Mouse (Mus musculus) embryo, embryonic 9.5 days (tissue): ENCODE data around the gene Npy5r.

Experiments
- DNase-seq: peaks from one replicate; pipeline ENCODE4 v3.0.0-alpha.2; 2017; ENCODE audit errors: extremely low spot score

Npy5r gene

DNA sequence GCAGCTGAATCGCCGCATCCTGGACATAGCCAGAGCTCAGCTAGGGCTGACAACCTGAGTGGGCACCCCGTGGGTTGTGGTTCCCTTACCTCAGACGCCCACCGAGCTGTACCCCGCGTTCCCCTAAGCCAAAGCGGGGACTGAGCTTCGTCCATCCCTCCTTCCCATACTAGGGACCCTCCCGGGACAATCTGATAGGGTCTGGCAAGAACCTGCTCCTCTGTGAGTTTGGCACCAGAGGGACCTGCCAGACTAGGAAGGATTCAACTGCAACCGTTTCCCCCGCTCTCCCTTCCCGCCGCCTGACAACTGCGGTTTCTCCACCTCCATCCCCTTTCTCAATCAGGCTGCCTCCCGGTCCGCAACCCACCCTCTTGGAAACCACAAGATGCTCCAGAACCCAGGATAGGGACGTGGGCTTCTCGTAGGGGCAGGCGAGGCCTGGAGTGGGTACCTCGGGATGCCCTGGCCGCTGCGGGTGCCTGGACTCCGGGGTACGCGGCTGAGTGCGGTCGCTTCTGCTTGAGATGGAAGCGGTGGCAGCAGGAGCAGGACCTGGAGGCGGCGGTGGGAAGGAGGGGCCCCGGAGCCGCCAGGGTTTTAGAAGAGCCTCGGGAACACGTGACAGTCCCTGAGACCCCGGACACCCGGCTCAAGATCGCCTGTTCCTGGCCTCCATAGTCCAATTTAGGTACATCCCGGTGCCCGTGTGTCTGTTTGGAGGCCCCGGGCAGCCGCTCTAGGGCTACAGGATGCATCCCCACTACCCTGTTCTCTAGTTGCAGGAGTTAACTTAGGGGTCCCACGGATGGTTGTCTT, at the start of gene Npy5r:
Gene Npy5r, minus strand, starts transcription at position 618 of the 819 bp plus-strand sequence.
- DNase-seq = peak; percentile 59

DNA sequence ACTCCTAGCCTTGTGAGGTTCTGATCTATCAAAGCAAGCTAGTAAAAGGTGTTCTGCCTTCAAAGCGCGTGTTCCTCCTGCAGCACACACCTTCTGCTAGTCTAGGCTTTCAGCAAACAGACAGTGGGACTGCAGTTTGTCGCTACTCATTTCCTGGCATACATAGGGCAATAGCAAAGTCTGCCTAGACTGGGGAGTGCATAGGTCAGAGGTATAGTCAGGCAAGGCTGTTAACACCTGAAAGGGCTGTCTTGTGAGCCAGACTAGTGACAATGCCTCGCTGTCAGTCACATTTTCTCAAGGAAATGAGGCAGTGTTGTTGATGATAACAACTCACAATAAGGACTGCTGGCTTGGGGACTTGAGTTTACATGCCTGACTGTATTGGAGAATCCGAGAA, 44.0 kb upstream of the Npy5r start:
- DNase-seq = no peak

DNA sequence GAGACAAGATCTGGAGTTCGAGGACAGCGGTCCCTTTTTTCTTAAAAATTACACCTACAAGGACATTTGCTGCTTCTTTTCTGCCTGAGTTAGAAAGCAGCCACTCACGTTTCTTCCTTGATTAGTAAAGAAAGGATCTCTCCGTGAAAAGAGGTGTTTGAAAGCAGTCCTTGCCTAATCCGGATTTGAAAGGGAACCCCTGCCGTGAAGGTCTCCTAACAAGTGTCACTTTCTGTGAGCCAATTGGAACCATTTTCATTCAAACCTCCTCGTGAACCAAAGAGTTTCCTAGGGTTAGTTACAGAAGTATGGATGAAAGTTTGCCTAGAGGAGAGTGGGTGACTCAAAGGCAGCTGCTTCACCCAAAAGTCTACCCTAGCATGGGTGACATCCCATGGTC, 41.5 kb upstream of the Npy5r start:
- DNase-seq = no peak

DNA sequence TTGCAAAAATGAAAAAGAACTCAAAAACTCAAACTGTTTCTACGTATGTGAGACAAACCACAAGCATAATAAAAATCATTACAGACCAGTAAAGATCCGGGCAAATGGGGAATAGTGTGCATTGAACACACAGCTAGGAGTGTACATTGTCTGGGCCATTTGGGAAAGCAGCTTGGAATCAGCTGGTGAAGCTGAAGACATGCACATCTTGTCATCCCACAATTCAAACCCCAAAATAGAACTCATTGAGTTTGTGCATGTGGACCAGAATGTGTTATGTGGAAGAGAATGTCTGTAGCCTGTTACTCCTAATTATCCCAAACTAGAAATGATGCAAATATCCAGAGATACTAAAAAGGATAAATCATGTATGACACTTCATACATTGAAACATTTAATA, 34.9 kb upstream of the Npy5r start:
- no peak for DNase-seq

DNA sequence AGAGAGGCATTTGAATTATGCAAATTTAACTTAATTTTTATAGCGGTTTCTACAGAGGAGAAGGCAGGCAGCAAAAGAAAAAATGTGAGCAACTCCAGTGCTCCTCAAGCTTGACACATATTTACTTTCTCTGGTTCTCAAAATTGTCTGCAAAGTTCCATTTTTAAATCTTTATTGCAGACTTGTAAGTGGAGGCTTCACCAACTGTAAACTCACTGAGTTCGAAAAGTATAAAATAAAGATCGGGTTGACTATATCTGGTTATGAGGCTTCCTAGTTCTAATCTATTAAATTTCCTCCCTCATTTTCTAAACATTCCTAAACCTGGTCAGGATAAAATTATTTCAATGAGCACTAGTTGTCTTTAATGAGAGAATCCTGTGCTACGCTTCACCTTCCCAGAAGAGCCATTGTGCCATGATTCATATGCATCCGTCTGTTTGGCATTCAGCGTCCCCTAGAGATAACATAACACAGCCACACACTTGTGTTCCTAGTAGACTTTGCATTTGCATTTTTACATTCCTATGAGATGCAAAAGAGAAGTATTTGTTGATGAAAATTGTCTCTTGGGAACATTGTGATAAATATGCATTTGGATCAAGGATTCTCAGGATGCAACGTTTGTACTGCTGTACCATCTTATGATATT, 26.5 kb upstream of the Npy5r start:
- DNase-seq = no peak

DNA sequence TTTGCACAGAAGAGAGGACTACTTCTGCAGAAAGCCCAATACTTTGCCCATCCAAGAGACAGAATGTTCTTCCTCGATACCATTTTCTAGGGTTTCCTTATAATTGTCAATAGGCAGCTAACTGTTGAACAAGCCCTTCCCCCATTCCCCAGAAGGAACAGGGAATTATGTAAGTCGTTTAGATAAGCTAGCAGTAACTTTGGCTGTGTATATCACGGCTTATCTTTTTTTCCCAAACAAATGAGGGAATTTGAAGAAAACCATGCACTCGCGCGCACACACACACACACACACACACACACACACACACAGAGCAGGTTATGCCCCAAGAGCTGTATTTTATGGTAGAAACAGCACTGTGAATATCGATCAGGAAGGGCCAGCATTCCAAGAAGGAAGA, 10.9 kb upstream of the Npy5r start:
- no peak for DNase-seq

DNA sequence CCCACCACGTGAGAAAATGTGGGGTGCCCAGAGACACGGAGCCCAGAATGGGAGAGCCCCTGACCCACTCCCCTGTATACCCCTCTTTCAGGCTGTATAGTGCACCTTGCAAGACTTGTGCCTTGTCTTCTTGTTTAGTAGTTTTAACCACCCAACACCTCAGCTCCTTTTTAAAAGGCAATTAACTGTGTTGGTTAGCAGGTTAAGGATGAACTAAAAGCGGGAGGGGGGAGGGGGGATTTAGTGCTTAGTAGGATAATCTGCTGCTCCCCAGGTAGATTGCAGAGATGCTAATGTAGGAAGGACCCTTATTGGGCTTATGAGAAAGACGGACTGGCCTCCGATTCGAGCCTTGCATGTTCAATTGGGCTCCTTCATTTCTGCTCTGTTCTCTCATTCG, 10.1 kb upstream of the Npy5r start:
- DNase-seq = no peak

DNA sequence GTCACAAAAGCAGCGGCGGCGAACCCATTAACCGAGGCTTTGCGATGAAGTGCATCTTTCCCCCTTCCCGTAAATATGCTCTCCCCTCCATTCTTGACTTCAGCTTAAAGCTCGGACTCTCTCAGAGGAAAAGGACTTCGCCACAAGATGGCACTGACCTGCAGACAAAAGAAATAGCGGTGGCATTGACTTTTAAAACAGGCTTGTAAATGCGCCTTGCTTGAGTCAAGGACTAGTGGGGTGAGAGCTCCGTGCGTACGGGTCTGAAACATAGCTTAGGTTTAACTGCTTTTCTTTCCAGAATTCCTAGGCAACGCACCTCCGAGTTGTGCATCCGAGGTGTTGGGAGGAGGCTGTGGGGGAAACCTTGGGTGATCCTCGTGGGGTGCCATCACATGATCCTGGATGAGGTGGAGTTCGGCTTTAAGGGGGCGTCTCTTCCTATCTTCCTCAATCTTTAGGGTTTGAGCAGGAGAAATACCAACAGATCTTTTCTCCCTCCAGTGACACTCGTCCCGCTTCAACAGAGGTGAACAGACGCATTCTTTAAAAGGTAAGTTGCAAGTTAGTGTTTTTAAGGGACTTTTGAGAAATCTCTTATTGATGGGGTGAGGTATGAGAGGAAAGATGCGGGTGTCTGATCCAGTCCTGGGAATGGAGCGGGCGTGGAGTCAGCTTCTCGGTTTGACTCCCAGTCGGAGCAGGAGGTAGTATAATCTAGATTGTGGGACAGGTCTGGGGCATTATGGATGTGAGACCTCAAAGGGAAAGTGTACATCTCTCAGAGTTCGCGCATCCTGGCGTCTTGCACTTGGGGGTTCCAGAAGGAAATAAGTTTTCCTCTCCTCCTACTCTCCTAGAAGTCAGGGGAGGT, 9.3 kb upstream of the Npy5r start, which contains the start of gene Npy1r:
Gene Npy1r, plus strand, starts transcription at position 223 of the 874 bp plus-strand sequence.
- DNase-seq = peak; percentile 63

DNA sequence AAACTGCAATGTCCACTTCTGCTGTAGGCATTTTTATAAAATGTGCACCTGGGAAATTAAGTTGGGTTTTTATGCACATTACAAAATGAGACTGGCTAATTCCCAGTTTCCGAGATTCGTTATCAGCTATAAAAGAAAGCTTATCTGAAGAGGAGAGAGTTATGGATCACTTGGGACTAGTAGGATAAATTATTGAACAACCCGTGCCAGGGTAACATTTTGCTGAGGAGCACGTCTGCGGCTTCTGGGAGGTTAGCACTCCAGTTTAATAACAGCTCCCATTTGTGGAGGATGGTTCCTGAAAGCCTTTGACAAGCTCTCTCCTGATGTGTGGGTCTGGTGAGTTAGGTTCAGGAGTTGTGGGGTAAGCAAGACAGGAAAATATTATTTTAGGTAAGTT, 2.5 kb upstream of the Npy5r start:
- no peak for DNase-seq

DNA sequence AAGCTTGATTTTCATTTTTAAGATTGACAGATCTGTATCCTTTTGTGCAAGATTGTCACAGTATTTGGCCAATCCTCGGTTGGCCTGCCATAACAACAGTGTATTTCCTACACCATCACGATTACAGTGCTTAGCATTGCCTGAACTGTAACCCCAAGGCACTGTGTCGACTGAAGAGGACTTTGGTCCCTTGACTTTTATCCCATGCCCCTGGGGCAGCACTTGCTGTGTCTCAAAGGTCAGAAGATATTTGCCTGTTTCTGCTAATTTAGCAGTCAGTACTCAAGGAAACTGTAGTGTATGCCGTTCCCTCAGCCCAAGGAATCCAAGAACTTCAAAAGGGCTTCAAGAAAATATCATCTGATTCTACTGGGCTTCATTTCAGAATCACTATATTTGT, 871 bp upstream of the Npy5r start:
- DNase-seq = no peak

DNA sequence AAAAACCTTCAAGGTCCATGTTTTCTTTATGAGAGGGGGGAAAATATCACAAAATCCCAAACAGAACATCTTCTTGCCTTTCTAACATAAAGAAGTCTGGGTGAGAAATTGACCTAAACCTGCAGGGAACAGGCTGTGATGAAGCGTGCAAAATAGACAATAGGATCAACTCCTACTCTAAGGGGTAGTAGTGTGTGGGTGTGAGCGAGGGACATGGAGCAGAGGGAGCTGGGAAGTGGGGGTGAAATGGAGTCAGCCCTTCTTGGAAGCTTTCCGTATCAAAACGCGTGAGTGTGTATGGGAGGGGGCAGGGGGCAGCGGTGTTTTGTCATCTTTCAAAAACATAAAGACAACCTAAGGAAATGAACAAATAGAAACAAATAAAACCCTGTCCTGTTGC, 467 bp upstream of the Npy5r start:
- DNase-seq = no peak

DNA sequence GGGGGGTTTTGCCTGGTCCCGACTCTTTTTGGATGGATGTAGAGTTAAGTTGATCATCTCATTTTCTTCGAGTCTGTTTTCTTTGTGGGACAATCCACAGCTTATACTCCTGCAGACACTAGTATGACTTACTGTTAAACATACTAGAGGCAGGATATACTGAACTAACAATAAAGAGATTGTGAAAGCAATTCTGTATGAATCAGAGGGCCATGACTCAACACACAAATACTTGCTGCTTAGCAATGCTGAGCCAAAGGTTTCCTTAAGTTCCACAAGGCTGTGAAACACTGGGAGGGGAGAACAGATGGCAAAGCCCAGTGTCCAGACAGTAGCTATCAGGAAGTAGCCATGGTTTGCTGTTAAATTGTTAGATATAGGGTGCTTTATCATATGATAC, 6.7 kb downstream of the Npy5r start:
- no peak for DNase-seq

DNA sequence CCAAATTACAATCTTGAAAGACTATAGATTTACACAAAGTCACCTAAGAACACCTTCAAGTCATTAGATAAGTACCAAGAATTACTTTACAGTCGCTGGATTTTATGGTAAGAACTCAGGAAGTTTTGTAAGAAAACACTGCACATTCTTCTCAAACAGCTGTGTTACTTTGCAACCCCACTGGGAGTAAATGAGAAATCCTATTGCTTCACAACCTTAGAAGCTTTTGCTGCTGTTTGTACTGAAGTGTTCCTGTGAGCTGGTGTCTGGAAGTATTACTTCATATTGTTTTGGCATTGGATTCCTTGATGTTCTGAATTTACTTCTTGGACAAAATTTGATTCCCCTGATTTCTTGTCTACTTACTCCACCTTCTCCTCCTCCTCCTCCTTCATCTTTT, 57.2 kb downstream of the Npy5r start:
- no peak for DNase-seq
